Mouse (Mus musculus) intestine, embryonic 14.5 days (tissue): ENCODE data around the gene Ccdc7a. TPM values are rescaled to one million over a fixed set of nuclear protein-coding genes. Genes with fewer than 3 reads are reported as not detected.

ENCODE experiments used
- ATAC-seq: fragments of 200-750 bp; cut with Nextera tagmentation; replicated peaks from 2 replicates; pipeline ENCODE4 v1.8.0; 2017; ENCODE audit warnings: low read depth, moderate number of reproducible peaks, moderate TSS enrichment, moderate library complexity; ENCODE audit not compliant: low FRiP score, low TSS enrichment
- DNase-seq: peaks from one replicate; pipeline ENCODE4 v3.0.0-alpha.2; 2018; ENCODE audit warnings: low spot score
- H3K27ac ChIP-seq: fragments of 300-500 bp; sonication (generic); 2 replicates; pipeline ENCODE4 v1.5.1; 2014; ENCODE audit warnings: low read depth, mild to moderate bottlenecking, control low read depth
- H3K27me3 ChIP-seq: fragments of 300-500 bp; sonication (generic); replicated peaks from 2 replicates; pipeline ENCODE4 v1.6.1; 2014; ENCODE audit warnings: low read length, control low read depth; ENCODE audit not compliant: control insufficient read depth, insufficient read depth
- H3K36me3 ChIP-seq: fragments of 300-500 bp; sonication (generic); 2 replicates; pipeline ENCODE4 v1.6.1; 2014; ENCODE audit warnings: low read length, control low read depth; ENCODE audit not compliant: control insufficient read depth, insufficient read depth
- H3K4me1 ChIP-seq: fragments of 300-500 bp; sonication (generic); replicated peaks from 2 replicates; pipeline ENCODE4 v1.6.1; 2014; ENCODE audit warnings: low read length, control low read depth, mixed read lengths; ENCODE audit not compliant: control insufficient read depth, insufficient read depth
- H3K4me2 ChIP-seq: fragments of 300-500 bp; sonication (generic); 2 replicates; pipeline ENCODE4 v1.6.1; 2014; ENCODE audit warnings: low read length
- H3K4me3 ChIP-seq: fragments of 300-500 bp; sonication (generic); 2 replicates; pipeline ENCODE4 v1.5.1; 2014; ENCODE audit warnings: low read depth, low read length, control low read depth, mixed read lengths
- H3K9ac ChIP-seq: fragments of 300-500 bp; sonication (generic); 2 replicates; pipeline ENCODE4 v1.6.1; 2014; ENCODE audit warnings: mild to moderate bottlenecking, low read length
- H3K9me3 ChIP-seq: fragments of 300-500 bp; sonication (generic); 2 replicates; pipeline ENCODE4 v1.6.1; 2016; ENCODE audit warnings: low read length, control low read depth; ENCODE audit not compliant: control insufficient read depth
- WGBS: fragments of 180-500 bp; shearing (Covaris S2); extraction: QIAGEN DNeasy Blood & Tissue Kit; methylation state at CpG from one replicate; pipeline ENCODE4 v1.1.7; 2014; 5-methylcytosine and 5-hydroxymethylcytosine counted together
- polyA plus RNA-seq: library from polyadenylated mRNA; unstranded; fragments of >200 nt; fragmentation: Nextera tagmentation; extraction: Ambion mirVana; gene quantifications from 2 replicates; pipeline ENCODE4 v1.2.1, GENCODE M21; 2014

The Ccdc7a gene
- polyA plus RNA-seq, 1 experiment from 2014 or later = 0.22 TPM

DNA sequence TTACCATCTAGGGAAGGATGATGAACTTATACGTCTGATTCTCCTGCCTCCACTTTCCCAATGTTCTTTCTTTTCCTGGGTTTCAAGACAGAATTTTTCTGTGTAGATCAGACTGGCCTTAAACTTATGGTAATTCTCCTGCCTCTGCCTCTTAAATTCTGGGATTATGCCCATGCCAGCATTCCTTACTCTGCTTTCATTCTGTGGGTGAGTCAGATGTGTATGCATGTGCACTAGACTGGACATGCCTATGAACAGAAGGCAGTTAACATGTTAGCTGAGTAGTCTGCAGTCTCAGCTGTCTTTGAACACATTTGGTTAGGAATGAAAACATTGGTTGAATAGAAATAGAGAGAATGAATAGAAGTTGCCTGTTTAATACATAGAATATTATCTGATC is 360.9 kb downstream of the Ccdc7a start:
- DNase-seq = no peak
- no peak overlapping the region for H3K27ac ChIP-seq
- H3K9me3 ChIP-seq = no peaks in the 10 kb centered on the region
- no peaks in the 10 kb centered on the region for H3K27me3 ChIP-seq
- no peak for ATAC-seq
- H3K4me3 ChIP-seq = no peak overlapping the region
- no peak overlapping the region for H3K9ac ChIP-seq
- H3K4me2 ChIP-seq = no peak overlapping the region
- 67% methylated on average over 1 of the region's 1 CpGs for WGBS
- H3K4me1 ChIP-seq = no peaks in the 10 kb centered on the region
- H3K36me3 ChIP-seq = peaks cover 41% of the 10 kb centered on the region

- Histone ChIP-seq H3K4me2 (no peak overlapping the region), H3K27ac (no peak overlapping the region), H3K4me1 (no peaks in the 10 kb centered on the region; the same call in 1 of the 2 replicates), H3K4me3 (no peak overlapping the region), H3K9ac (no peak overlapping the region), H3K36me3 (no peaks in the 10 kb centered on the region), H3K27me3 (no peaks in the 10 kb centered on the region), H3K9me3 (no peaks in the 10 kb centered on the region)
- ATAC-seq (no peak), DNase-seq (no peak)
- 44% methylated on average over 3 of the region's 3 CpGs for WGBS
These were observed 367.4 kb downstream of the Ccdc7a start for GRCm38 (mm10) chr8:128697945-128698344.

- DNase-seq (no peak), ATAC-seq (no peak)
- H3K4me3 ChIP-seq = no peak overlapping the region
- no peaks in the 10 kb centered on the region; the same call in 1 of the 2 replicates for H3K4me1 ChIP-seq
- WGBS = 94% methylated on average over 1 of the region's 1 CpGs
- no peaks in the 10 kb centered on the region for H3K27me3 ChIP-seq
- H3K27ac ChIP-seq = no peak overlapping the region
- no peaks in the 10 kb centered on the region for H3K36me3 ChIP-seq
- H3K9ac ChIP-seq = no peak overlapping the region
- H3K4me2 ChIP-seq = no peak overlapping the region
- no peaks in the 10 kb centered on the region for H3K9me3 ChIP-seq
These were observed 368.5 kb downstream of the Ccdc7a start for GRCm38 (mm10) chr8:128696701-128697397.

DNA sequence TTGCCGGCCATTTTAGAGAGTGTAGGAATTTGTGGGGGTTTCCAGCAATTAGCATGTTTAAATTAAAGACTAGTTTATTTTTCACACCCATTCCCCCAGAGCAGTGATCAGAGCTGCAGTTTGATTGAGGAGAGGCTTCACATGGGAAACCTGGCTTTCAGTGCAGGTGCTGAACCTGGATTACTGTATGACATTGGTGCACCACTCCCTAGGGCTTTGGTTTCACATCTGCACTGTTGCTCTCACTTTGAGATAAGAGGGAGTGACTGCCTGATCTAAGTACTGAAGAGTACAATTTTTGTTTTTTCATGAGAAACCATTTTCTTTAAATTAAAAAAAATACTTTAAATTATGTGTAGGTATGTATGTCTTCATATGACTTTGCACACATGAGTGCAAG is 375.3 kb downstream of the Ccdc7a start:
- Histone ChIP-seq H3K4me3 (no peak overlapping the region), H3K36me3 (no peaks in the 10 kb centered on the region), H3K9me3 (no peaks in the 10 kb centered on the region), H3K4me1 (peaks cover 14% of the 10 kb centered on the region; the same call in 1 of the 2 replicates), H3K9ac (no peak overlapping the region), H3K4me2 (no peak overlapping the region), H3K27ac (no peak overlapping the region), H3K27me3 (no peaks in the 10 kb centered on the region)
- WGBS = 69% methylated on average over 1 of the region's 1 CpGs
- ATAC-seq = no peak
- no peak for DNase-seq

DNA sequence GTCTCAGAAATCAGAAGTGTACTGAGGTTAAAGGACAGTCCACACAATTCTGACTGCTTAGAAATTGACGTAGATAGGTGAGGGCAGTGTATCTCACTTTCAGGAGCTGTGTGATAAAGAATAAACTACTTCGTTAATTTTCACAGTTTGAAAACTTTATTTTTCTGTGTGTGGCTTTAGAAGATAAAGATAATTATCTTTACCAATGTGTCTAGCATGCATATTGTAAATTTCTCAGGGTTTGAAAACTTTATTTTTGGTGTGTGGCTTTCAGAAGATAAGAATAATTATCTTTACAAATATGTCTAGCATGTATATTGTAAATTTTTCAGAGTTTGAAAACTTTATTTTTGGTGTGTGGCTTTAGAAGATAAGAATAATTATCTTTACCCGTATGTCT is 376.6 kb downstream of the Ccdc7a start:
- Histone ChIP-seq H3K27ac (no peak overlapping the region), H3K4me1 (peaks cover 14% of the 10 kb centered on the region; the same call in 1 of the 2 replicates), H3K4me2 (peak overlapping the region; percentile 74; the same call in 1 of the 2 replicates), H3K36me3 (no peaks in the 10 kb centered on the region), H3K4me3 (no peak overlapping the region), H3K27me3 (no peaks in the 10 kb centered on the region), H3K9ac (no peak overlapping the region), H3K9me3 (no peaks in the 10 kb centered on the region)
- DNase-seq = no peak
- ATAC-seq = no peak
- 60% methylated on average over 3 of the region's 3 CpGs for WGBS

DNA sequence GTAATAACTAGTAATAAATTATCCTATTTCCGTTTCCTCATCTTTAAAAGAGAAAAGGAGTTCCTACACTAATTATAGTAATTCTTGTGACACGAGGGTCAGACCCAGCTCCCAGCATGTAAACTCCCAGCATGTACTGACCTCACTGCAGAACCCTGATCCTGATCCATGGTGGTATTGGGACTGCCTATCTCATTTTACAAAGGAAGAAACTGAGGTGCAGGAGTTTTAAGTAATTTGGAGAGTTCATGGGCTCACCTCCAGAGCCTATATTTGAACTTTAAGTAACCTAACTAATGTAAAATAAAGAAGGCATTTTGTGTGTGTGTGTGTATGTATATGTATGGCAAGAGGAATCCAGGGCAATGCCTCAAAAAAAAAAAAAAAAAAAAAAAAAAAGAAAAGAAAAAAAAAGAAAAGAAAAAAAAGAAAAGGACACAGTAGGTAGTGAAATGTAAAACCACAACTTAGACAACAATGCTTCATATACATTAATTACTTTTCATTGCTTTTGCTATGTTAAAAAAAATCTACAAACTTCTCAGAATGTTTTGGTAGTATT is 378.8 kb downstream of the Ccdc7a start:
- peak overlapping the region; percentile 100 for H3K9ac ChIP-seq
- peak overlapping the region; percentile 74 for H3K4me2 ChIP-seq
- DNase-seq = no peak
- no peak for ATAC-seq
- peak overlapping the region; percentile 86 for H3K4me3 ChIP-seq
- no peaks in the 10 kb centered on the region for H3K9me3 ChIP-seq
- H3K4me1 ChIP-seq = peaks cover 14% of the 10 kb centered on the region; the same call in 1 of the 2 replicates
- peak overlapping the region; percentile 99 for H3K27ac ChIP-seq
- H3K27me3 ChIP-seq = no peaks in the 10 kb centered on the region
- 0% methylated on average over 2 of the region's 2 CpGs for WGBS
- no peaks in the 10 kb centered on the region for H3K36me3 ChIP-seq

DNA sequence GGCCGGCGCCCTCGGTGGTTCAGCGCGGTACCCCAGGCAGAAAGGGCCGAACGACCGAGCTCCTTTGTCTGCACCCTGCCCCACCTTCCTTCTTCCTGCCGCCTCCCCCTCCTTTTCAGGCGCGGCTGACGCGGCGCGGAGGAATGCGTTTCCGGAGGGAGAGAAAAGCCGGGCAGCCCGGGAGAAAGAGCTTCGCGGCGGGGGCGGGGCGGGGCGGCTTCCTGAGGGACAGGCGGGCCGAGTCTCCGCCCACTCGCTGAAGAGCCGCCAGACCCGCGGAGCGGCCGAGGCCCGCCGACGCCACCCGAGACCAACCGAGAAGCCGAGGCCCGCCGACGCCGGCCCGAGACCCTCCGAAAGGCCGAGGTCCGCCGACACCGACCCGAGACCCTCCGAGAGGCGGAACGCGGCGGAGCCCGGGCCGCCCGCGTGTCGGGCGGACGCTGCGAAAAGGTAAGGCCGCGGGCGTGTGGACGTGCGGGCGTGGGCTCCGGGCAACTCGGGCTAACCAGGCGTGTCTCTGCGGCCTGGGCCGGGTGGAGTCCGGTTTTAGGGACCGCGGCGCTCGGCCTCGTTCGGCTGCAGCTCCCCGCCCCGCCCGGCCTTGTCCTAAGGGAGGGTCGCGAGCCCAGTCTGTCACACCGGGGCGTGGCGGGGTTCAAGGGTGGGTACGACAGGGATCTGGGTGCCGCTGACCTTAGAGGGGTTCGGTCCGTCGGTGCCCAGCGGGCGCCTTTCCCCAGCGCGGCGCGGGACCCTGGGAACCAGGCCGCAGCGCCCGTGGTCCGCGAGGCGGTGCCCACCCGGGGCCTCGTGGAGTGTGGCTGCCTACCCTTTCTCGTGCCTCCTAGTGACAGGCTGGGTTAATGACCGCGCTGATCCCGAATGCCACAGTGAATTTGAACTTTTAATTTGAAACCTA is 379.5 kb downstream of the Ccdc7a start, which contains the start of gene Itgb1:
Gene Itgb1 (plus strand): TSS at position 148 of the 922 bp plus-strand sequence.
- H3K4me2 ChIP-seq = peak within 1 kb of the TSS; percentile 74
- DNase-seq (peak; percentile 96), ATAC-seq (peak; percentile 96)
- peak within 1 kb of the TSS; percentile 100 for H3K9ac ChIP-seq
- H3K27me3 ChIP-seq = no peaks in the 10 kb centered on the region
- WGBS = under 1% methylated on average over 96 of the region's 113 CpGs
- no peaks in the 10 kb centered on the region for H3K36me3 ChIP-seq
- H3K9me3 ChIP-seq = no peaks in the 10 kb centered on the region
- H3K27ac ChIP-seq = peak within 1 kb of the TSS; percentile 99
- peak within 1 kb of the TSS; percentile 86 for H3K4me3 ChIP-seq
- peaks cover 14% of the 10 kb centered on the region; the same call in 1 of the 2 replicates for H3K4me1 ChIP-seq
